Mouse (Mus musculus) stomach, postnatal 0 days (tissue): ENCODE measurements at regions not wholly inside any gene's neighbourhood (a gene's known extent, or its start where the extent isn't known, plus 50 kb on each side); places are given as distances from the start of the nearest gene placed in this dataset.

Experiments
- ATAC-seq: fragments of 200-750 bp; cut with Nextera tagmentation; 2 replicates; pipeline ENCODE4 v1.8.0; 2017; ENCODE audit not compliant: low FRiP score, low TSS enrichment
- DNase-seq: peaks from one replicate; pipeline ENCODE4 v3.0.0-alpha.2; 2016; ENCODE audit warnings: low spot score
- H3K27ac ChIP-seq: fragments of 300-500 bp; sonication (generic); replicated peaks from 2 replicates; pipeline ENCODE4 v1.5.1; 2014; ENCODE audit warnings: mild to moderate bottlenecking, control low read depth
- H3K27me3 ChIP-seq: fragments of 300-500 bp; sonication (generic); 2 replicates; pipeline ENCODE4 v1.6.1; 2014; ENCODE audit warnings: low read length; ENCODE audit not compliant: control insufficient read depth, insufficient read depth
- H3K36me3 ChIP-seq: fragments of 300-500 bp; sonication (generic); 2 replicates; pipeline ENCODE4 v1.6.1; 2014; ENCODE audit warnings: low read length, mixed read lengths; ENCODE audit not compliant: control insufficient read depth, insufficient read depth
- H3K4me1 ChIP-seq: fragments of 300-500 bp; sonication (generic); replicated peaks from 2 replicates; pipeline ENCODE4 v1.6.1; 2014; ENCODE audit warnings: antibody characterized with exemption; ENCODE audit not compliant: control insufficient read depth, insufficient read depth
- H3K4me2 ChIP-seq: fragments of 300-500 bp; sonication (generic); replicated peaks from 2 replicates; pipeline ENCODE4 v1.6.1; 2014; ENCODE audit warnings: low read depth, mild to moderate bottlenecking, control low read depth, moderate library complexity
- H3K4me3 ChIP-seq: fragments of 300-500 bp; sonication (generic); 2 replicates; pipeline ENCODE4 v1.5.1; 2014; ENCODE audit warnings: low read depth, low read length, control low read depth
- H3K9ac ChIP-seq: fragments of 300-500 bp; sonication (generic); 2 replicates; pipeline ENCODE4 v1.6.1; 2014; ENCODE audit warnings: mild to moderate bottlenecking, low read length, control low read depth, mixed read lengths
- H3K9me3 ChIP-seq: fragments of 300-500 bp; sonication (generic); 2 replicates; pipeline ENCODE4 v1.6.1; 2016; ENCODE audit warnings: low read length; ENCODE audit not compliant: control insufficient read depth
- CTCF ChIP-seq: IDR thresholded peaks from 2 replicates; pipeline ENCODE4 v1.5.1; 2016; ENCODE audit warnings: antibody characterized with exemption, low read depth, mild to moderate bottlenecking, moderate library complexity
- EP300 ChIP-seq: optimal IDR thresholded peaks from 2 replicates; pipeline ENCODE3; 2016; ENCODE audit warnings: antibody characterized with exemption
- WGBS: fragments of 180-500 bp; shearing (Covaris S2); extraction: QIAGEN DNeasy Blood & Tissue Kit; methylation state at CpG from one replicate; pipeline ENCODE4 v1.1.7; 2014; 5-methylcytosine and 5-hydroxymethylcytosine counted together

- TF ChIP-seq EP300 (no peak), CTCF (no peak)
- H3K4me1 ChIP-seq = no peaks in the 10 kb centered on the region
- no peaks in the 10 kb centered on the region for H3K9me3 ChIP-seq
- H3K9ac ChIP-seq = no peak overlapping the region
- no peaks in the 10 kb centered on the region for H3K36me3 ChIP-seq
- no peak overlapping the region for H3K4me3 ChIP-seq
- no peak overlapping the region for H3K4me2 ChIP-seq
- no peaks in the 10 kb centered on the region for H3K27me3 ChIP-seq
- H3K27ac ChIP-seq = no peak overlapping the region
- ATAC-seq (no peak), DNase-seq (no peak)
- WGBS = 95% methylated on average over 2 of the region's 2 CpGs
Measured at GRCm38 (mm10) chr11:19778191-19778590, 146.0 kb upstream of the Spred2 start.

- Histone ChIP-seq H3K9ac (no peak overlapping the region), H3K4me3 (no peak overlapping the region), H3K36me3 (no peaks in the 10 kb centered on the region), H3K27me3 (no peaks in the 10 kb centered on the region), H3K27ac (no peak overlapping the region), H3K9me3 (no peaks in the 10 kb centered on the region), H3K4me1 (no peaks in the 10 kb centered on the region), H3K4me2 (no peak overlapping the region)
- TF ChIP-seq CTCF (no peak), EP300 (no peak)
- 70% methylated on average over 14 of the region's 14 CpGs for WGBS
- ATAC-seq = no peak
- no peak for DNase-seq
Measured at GRCm38 (mm10) chr11:19785110-19785509, 139.1 kb upstream of the Spred2 start.

GRCm38 (mm10) chr11:19796950-19797670 is 127.1 kb upstream of the Spred2 start:
- H3K4me1 ChIP-seq = no peaks in the 10 kb centered on the region
- TF ChIP-seq CTCF = no peak
- TF ChIP-seq EP300 = no peak

GRCm38 (mm10) chr11:19809359-19809758 is 114.8 kb upstream of the Spred2 start:
- Histone ChIP-seq H3K36me3 (no peaks in the 10 kb centered on the region), H3K27ac (no peak overlapping the region), H3K4me2 (no peak overlapping the region), H3K9ac (no peak overlapping the region), H3K4me3 (no peak overlapping the region), H3K9me3 (no peaks in the 10 kb centered on the region), H3K4me1 (no peaks in the 10 kb centered on the region), H3K27me3 (no peaks in the 10 kb centered on the region)
- no peak for TF ChIP-seq CTCF
- no peak for TF ChIP-seq EP300
- WGBS = 78% methylated on average over 7 of the region's 7 CpGs
- DNase-seq = no peak
- ATAC-seq = no peak

More at GRCm38 (mm10) chr11:19796950-19797670, 127.1 kb upstream of the Spred2 start:
- H3K9ac ChIP-seq = no peak overlapping the region
- no peak for ATAC-seq
- WGBS = 74% methylated on average over 4 of the region's 4 CpGs
- no peak overlapping the region for H3K4me2 ChIP-seq
- H3K9me3 ChIP-seq = no peaks in the 10 kb centered on the region
- no peak overlapping the region for H3K27ac ChIP-seq
- H3K36me3 ChIP-seq = no peaks in the 10 kb centered on the region
- no peaks in the 10 kb centered on the region for H3K27me3 ChIP-seq
- DNase-seq = no peak
- H3K4me3 ChIP-seq = no peak overlapping the region

GRCm38 (mm10) chr11:19811271-19811991 is 112.7 kb upstream of the Spred2 start:
- no peaks in the 10 kb centered on the region for H3K36me3 ChIP-seq
- H3K27ac ChIP-seq = no peak overlapping the region
- no peak overlapping the region for H3K4me2 ChIP-seq
- DNase-seq = no peak
- TF ChIP-seq EP300 = no peak
- H3K27me3 ChIP-seq = no peaks in the 10 kb centered on the region
- no peak for ATAC-seq
- H3K4me1 ChIP-seq = no peaks in the 10 kb centered on the region
- no peak overlapping the region for H3K4me3 ChIP-seq
- no peak overlapping the region for H3K9ac ChIP-seq
- H3K9me3 ChIP-seq = no peaks in the 10 kb centered on the region
- WGBS = 46% methylated on average over 11 of the region's 12 CpGs
